15 mouse cellular contexts compared by ENCODE assay signal in genomic region chr7:139570788-139571187, GRCm38 (mm10).
"Had no signal": no experiment of that assay in that cellular context is flagged by ENCODE, and none has a peak within 500 bp of the region (broad histone marks: within the 10 kb centered on the region; RNA-seq: fewer than 3 reads in every experiment).

No protein-coding gene starts in this region.

- H3K36me3 ChIP-seq: neural tube, embryonic 15.5 days had no signal

- H3K9ac ChIP-seq: neural tube, embryonic 15.5 days; stomach, embryonic 15.5 days had no signal

- H3K27ac ChIP-seq: neural tube, embryonic 15.5 days; stomach, embryonic 15.5 days; stomach, postnatal 0 days had no signal

- H3K4me1 ChIP-seq: neural tube, embryonic 15.5 days; stomach, embryonic 15.5 days had no signal

- H3K9me3 ChIP-seq: neural tube, embryonic 15.5 days; stomach, embryonic 15.5 days had no signal

- DNase-seq: retina, postnatal 1 day; right cerebral cortex, adult 18-20 months; right cerebral cortex, postnatal 14 days; right cerebral cortex, postnatal 25 days; right cerebral cortex, postnatal 4 days; spleen, adult 18-20 months; thymus, adult 18-20 months; thymus, adult 2 months; thymus, postnatal 14 days; thymus, postnatal 25 days; thymus, postnatal 36 days; thymus, postnatal 4 days had no signal

- H3K27me3 ChIP-seq: stomach, embryonic 15.5 days had no signal

- H3K4me2 ChIP-seq: neural tube, embryonic 15.5 days; stomach, embryonic 15.5 days had no signal

- H3K4me3 ChIP-seq: neural tube, embryonic 15.5 days; stomach, embryonic 15.5 days had no signal
